Mouse (Mus musculus) bone marrow macrophage, adult 2 months (primary cell): Measurements from ENCODE around the gene Six3.

ENCODE experiments used
- CTCF ChIP-seq: IDR thresholded peaks from 2 replicates; pipeline ENCODE4 v1.5.1; 2012; ENCODE audit warnings: low read depth, mild to moderate bottlenecking, low read length, moderate library complexity
- POLR2A ChIP-seq: IDR thresholded peaks from 2 replicates; pipeline ENCODE4 v1.6.1; 2012; ENCODE audit warnings: mild to moderate bottlenecking, low read depth, low read length, borderline replicate concordance

DNA sequence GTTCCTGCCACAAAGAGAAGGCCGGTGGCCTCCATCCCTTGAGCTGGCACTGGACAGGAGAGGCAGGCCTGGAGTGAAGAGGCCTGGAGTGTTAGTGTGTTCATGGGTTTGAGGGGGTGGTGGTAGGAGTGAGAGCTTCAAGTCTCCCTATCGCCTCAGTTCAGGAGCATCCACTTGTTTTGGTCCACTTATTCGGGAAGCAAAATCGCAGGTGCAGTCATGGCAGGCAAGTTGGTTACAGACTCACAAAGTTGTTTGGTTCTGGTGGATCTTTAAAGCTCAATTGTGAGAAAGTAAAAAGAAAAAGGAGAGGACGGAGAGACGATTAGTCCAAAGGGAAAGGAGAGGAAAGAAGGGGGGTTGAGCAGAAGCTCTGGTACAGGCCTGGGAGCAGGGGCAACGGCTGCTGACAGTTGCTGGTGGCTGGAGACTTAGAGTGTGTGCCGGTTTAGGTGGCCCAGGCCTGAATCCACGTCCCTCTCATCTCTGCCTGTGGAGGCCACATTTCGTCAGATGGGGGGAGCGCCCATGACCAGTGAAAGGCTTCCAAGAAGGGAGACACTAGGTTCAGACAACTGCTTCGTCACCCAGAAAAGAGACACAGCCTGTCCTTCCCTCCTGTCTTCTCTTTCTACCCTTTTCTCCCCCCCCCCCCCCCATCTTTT, 9.2 kb downstream of the Six3 start:
- TF ChIP-seq POLR2A (no peak), CTCF (no peak)
